Mouse (Mus musculus) midbrain, embryonic 14.5 days (tissue): Measurements from ENCODE around the gene Carmil1. TPM values are rescaled to one million over a fixed set of nuclear protein-coding genes. Genes with fewer than 3 reads are reported as not detected.
A peak's percentile ranks its signal among the peaks of the same experiment; 100 is the strongest.

ENCODE experiments used
- ATAC-seq: fragments of 200-750 bp; cut with Nextera tagmentation; 2 replicates; pipeline ENCODE4 v1.8.0; 2017; ENCODE audit warnings: moderate number of reproducible peaks, moderate library complexity; ENCODE audit not compliant: low FRiP score, low TSS enrichment
- DNase-seq: peaks from one replicate; pipeline ENCODE4 v3.0.0-alpha.2; 2015
- H3K27ac ChIP-seq: fragments of 300-500 bp; sonication (generic); replicated peaks from 2 replicates; pipeline ENCODE4 v1.5.1; 2014; ENCODE audit warnings: mild to moderate bottlenecking, low read depth, low read length, moderate library complexity
- H3K27me3 ChIP-seq: fragments of 300-500 bp; sonication (generic); 2 replicates; pipeline ENCODE4 v1.6.1; 2014; ENCODE audit warnings: low read length, control low read depth, mixed read lengths; ENCODE audit not compliant: control insufficient read depth, insufficient read depth
- H3K36me3 ChIP-seq: fragments of 300-500 bp; sonication (generic); 2 replicates; pipeline ENCODE4 v1.6.1; 2014; ENCODE audit warnings: low read length, control low read depth; ENCODE audit not compliant: control insufficient read depth, insufficient read depth
- H3K4me1 ChIP-seq: fragments of 300-500 bp; sonication (generic); 2 replicates; pipeline ENCODE4 v1.6.1; 2014; ENCODE audit warnings: mild to moderate bottlenecking, antibody characterized with exemption, low read length, control low read depth; ENCODE audit not compliant: control insufficient read depth, insufficient read depth
- H3K4me2 ChIP-seq: fragments of 300-500 bp; sonication (generic); 2 replicates; pipeline ENCODE4 v1.6.1; 2014; ENCODE audit warnings: mild to moderate bottlenecking, low read length, moderate library complexity
- H3K4me3 ChIP-seq: fragments of 300-500 bp; sonication (generic); replicated peaks from 2 replicates; pipeline ENCODE4 v1.5.1; 2014; ENCODE audit warnings: low read depth, low read length
- H3K9ac ChIP-seq: fragments of 300-500 bp; sonication (generic); replicated peaks from 2 replicates; pipeline ENCODE4 v1.6.1; 2014; ENCODE audit warnings: mild to moderate bottlenecking, low read length, moderate library complexity
- H3K9me3 ChIP-seq: fragments of 300-500 bp; sonication (generic); 2 replicates; pipeline ENCODE4 v1.6.1; 2016; ENCODE audit warnings: low read length, control low read depth, mixed read lengths; ENCODE audit not compliant: control insufficient read depth
- WGBS: fragments of 180-500 bp; shearing (Covaris S2); extraction: QIAGEN DNeasy Blood & Tissue Kit; methylation state at CpG from one replicate; pipeline ENCODE4 v1.1.7; 2014; 5-methylcytosine and 5-hydroxymethylcytosine counted together
- polyA plus RNA-seq: library from polyadenylated mRNA; unstranded; fragments of >200 nt; fragmentation: Nextera tagmentation; extraction: Ambion mirVana; gene quantifications from 2 replicates; pipeline ENCODE4 v1.2.1, GENCODE M21; 2014

The Carmil1 gene
- polyA plus RNA-seq, 1 experiment from 2014 or later: 32.3 TPM

- no peaks in the 10 kb centered on the region for H3K27me3 ChIP-seq
- 41% methylated on average over 6 of the region's 6 CpGs for WGBS
- 0 out of 2 replicates have a peak, but pooled peaks cover 5% of the 10 kb centered on the region for H3K4me1 ChIP-seq
- H3K36me3 ChIP-seq: no peaks in the 10 kb centered on the region
- no peak for ATAC-seq
- H3K9ac ChIP-seq: no peak overlapping the region
- no peak overlapping the region for H3K4me3 ChIP-seq
- H3K27ac ChIP-seq: no peak overlapping the region
- no peak overlapping the region for H3K4me2 ChIP-seq
- DNase-seq: peak; percentile 18
- no peaks in the 10 kb centered on the region for H3K9me3 ChIP-seq
These were observed 97.7 kb downstream of the Carmil1 start for GRCm38 (mm10) chr13:24182878-24183277.

- Histone ChIP-seq H3K4me2 (no peak overlapping the region), H3K36me3 (no peaks in the 10 kb centered on the region), H3K27me3 (no peaks in the 10 kb centered on the region), H3K9ac (no peak overlapping the region), H3K9me3 (no peaks in the 10 kb centered on the region), H3K27ac (no peak overlapping the region), H3K4me3 (no peak overlapping the region), H3K4me1 (0 out of 2 replicates have a peak, but pooled peaks cover 5% of the 10 kb centered on the region)
- WGBS: 89% methylated on average over 10 of the region's 10 CpGs
- ATAC-seq (no peak), DNase-seq (no peak)
These were observed 101.1 kb downstream of the Carmil1 start for GRCm38 (mm10) chr13:24179538-24179937.

GRCm38 (mm10) chr13:24177600-24177999 lies 103.0 kb downstream of the Carmil1 start:
- H3K27ac ChIP-seq: no peak overlapping the region
- H3K36me3 ChIP-seq: no peaks in the 10 kb centered on the region
- H3K9me3 ChIP-seq: no peaks in the 10 kb centered on the region
- ATAC-seq (no peak), DNase-seq (no peak)
- no peaks in the 10 kb centered on the region for H3K4me1 ChIP-seq
- H3K9ac ChIP-seq: no peak overlapping the region
- no peak overlapping the region for H3K4me2 ChIP-seq
- 60% methylated on average over 5 of the region's 5 CpGs for WGBS
- H3K27me3 ChIP-seq: no peaks in the 10 kb centered on the region
- H3K4me3 ChIP-seq: no peak overlapping the region

- Histone ChIP-seq H3K9ac (no peak overlapping the region), H3K9me3 (no peaks in the 10 kb centered on the region), H3K27ac (no peak overlapping the region), H3K4me3 (no peak overlapping the region), H3K4me1 (no peaks in the 10 kb centered on the region), H3K36me3 (no peaks in the 10 kb centered on the region), H3K27me3 (no peaks in the 10 kb centered on the region), H3K4me2 (no peak overlapping the region)
- ATAC-seq: no peak
- DNase-seq: no peak
- WGBS: 84% methylated on average over 4 of the region's 4 CpGs
These were observed 103.8 kb downstream of the Carmil1 start for GRCm38 (mm10) chr13:24176835-24177234.

GRCm38 (mm10) chr13:24169658-24170057 lies 110.9 kb downstream of the Carmil1 start:
- no peak overlapping the region for H3K4me2 ChIP-seq
- 91% methylated on average over 1 of the region's 1 CpGs for WGBS
- no peaks in the 10 kb centered on the region for H3K27me3 ChIP-seq
- no peaks in the 10 kb centered on the region for H3K4me1 ChIP-seq
- no peak overlapping the region for H3K27ac ChIP-seq
- ATAC-seq: no peak
- DNase-seq: no peak
- no peaks in the 10 kb centered on the region for H3K36me3 ChIP-seq
- H3K4me3 ChIP-seq: no peak overlapping the region
- H3K9me3 ChIP-seq: no peaks in the 10 kb centered on the region
- no peak overlapping the region for H3K9ac ChIP-seq

- H3K27ac ChIP-seq: no peak overlapping the region
- ATAC-seq: no peak
- H3K4me3 ChIP-seq: no peak overlapping the region
- no peak overlapping the region for H3K4me2 ChIP-seq
- no peaks in the 10 kb centered on the region for H3K27me3 ChIP-seq
- H3K4me1 ChIP-seq: no peaks in the 10 kb centered on the region
- H3K36me3 ChIP-seq: no peaks in the 10 kb centered on the region
- WGBS: 91% methylated on average over 1 of the region's 1 CpGs
- H3K9ac ChIP-seq: no peak overlapping the region
- DNase-seq: no peak
- no peaks in the 10 kb centered on the region for H3K9me3 ChIP-seq
These were observed 117.2 kb downstream of the Carmil1 start for GRCm38 (mm10) chr13:24163368-24163767.

GRCm38 (mm10) chr13:24161105-24161504 lies 119.5 kb downstream of the Carmil1 start:
- DNase-seq: no peak
- H3K4me2 ChIP-seq: no peak overlapping the region
- WGBS: 87% methylated on average over 4 of the region's 4 CpGs

GRCm38 (mm10) chr13:24159972-24160371 lies 120.6 kb downstream of the Carmil1 start:
- Histone ChIP-seq H3K27ac (no peak overlapping the region), H3K9ac (no peak overlapping the region), H3K27me3 (no peaks in the 10 kb centered on the region), H3K4me1 (peaks cover 5% of the 10 kb centered on the region; the same call in 1 of the 2 replicates), H3K9me3 (no peaks in the 10 kb centered on the region), H3K36me3 (no peaks in the 10 kb centered on the region), H3K4me2 (no peak overlapping the region), H3K4me3 (no peak overlapping the region)
- WGBS: 87% methylated on average over 4 of the region's 4 CpGs
- DNase-seq: no peak
- ATAC-seq: no peak

More at GRCm38 (mm10) chr13:24161105-24161504, 119.5 kb downstream of the Carmil1 start:
- Histone ChIP-seq H3K27ac (no peak overlapping the region), H3K9ac (no peak overlapping the region), H3K27me3 (no peaks in the 10 kb centered on the region), H3K4me1 (no peaks in the 10 kb centered on the region), H3K36me3 (no peaks in the 10 kb centered on the region), H3K9me3 (no peaks in the 10 kb centered on the region), H3K4me3 (no peak overlapping the region)
- no peak for ATAC-seq

- ATAC-seq (no peak), DNase-seq (no peak)
- 85% methylated on average over 8 of the region's 8 CpGs for WGBS
- Histone ChIP-seq H3K4me1 (peaks cover 6% of the 10 kb centered on the region; the same call in 1 of the 2 replicates), H3K4me3 (no peak overlapping the region), H3K4me2 (no peak overlapping the region), H3K36me3 (no peaks in the 10 kb centered on the region), H3K27ac (no peak overlapping the region), H3K9me3 (no peaks in the 10 kb centered on the region), H3K27me3 (no peaks in the 10 kb centered on the region), H3K9ac (no peak overlapping the region)
These were observed 121.2 kb downstream of the Carmil1 start for GRCm38 (mm10) chr13:24159190-24159965.
